Mouse (Mus musculus) left cerebral cortex, postnatal 4 days (tissue): ENCODE measurements around the gene 4933414I15Rik. TPM values are rescaled to one million over a fixed set of nuclear protein-coding genes. Genes with fewer than 3 reads are reported as not detected.

Experiments used
- DNase-seq: peaks from one replicate; pipeline ENCODE4 v3.0.0-alpha.2; 2022
- intact Hi-C: fragments of 180-260 bp; cut with DNase I; formaldehyde crosslinking; loops from one replicate; pipeline ENCODE4 v1.15.1; 2025
- total RNA-seq, 2 experiments: library from RNA; stranded (reverse); gene quantifications; 2 replicates each; pipeline ENCODE4 v1.2.3; 2021

4933414I15Rik gene
- total RNA-seq, result not detected

GRCm38 (mm10) chr11:50943506-50943905 is at the start of gene 4933414I15Rik:
TSS of gene 4933414I15Rik (minus strand) at chr11:50943765.
- intact Hi-C loops, result loop anchor here (5.0 kb wide), 3 partner anchors 89 to 319 kb away; partner anchors contain the start of genes BC049762 and Clk4
- DNase-seq, result no peak

- no peak for DNase-seq
- intact Hi-C loops, result no loop called here
These were observed 38.1 kb upstream of the 4933414I15Rik start, which contains the start of gene Olfr1377 for GRCm38 (mm10) chr11:50981667-50982066. TSS of gene Olfr1377 (plus strand) at chr11:50981967.

- no peak for DNase-seq
- intact Hi-C loops, result no loop called here
These were observed 33.7 kb upstream of the 4933414I15Rik start for GRCm38 (mm10) chr11:50977216-50977615.

- DNase-seq, result no peak
- intact Hi-C loops, result no loop called here
These were observed 22.7 kb upstream of the 4933414I15Rik start, which contains the start of gene Olfr1378 for GRCm38 (mm10) chr11:50966230-50966629. TSS of gene Olfr1378 (plus strand) at chr11:50966530.

- intact Hi-C loops, result no loop called here
- no peak for DNase-seq
These were observed 21.3 kb upstream of the 4933414I15Rik start for GRCm38 (mm10) chr11:50964886-50965285.

GRCm38 (mm10) chr11:50953665-50954064 is 10.1 kb upstream of the 4933414I15Rik start, which contains the start of gene Prop1:
TSS of gene Prop1 (minus strand) at chr11:50953765.
- intact Hi-C loops, result no loop called here
- no peak for DNase-seq

GRCm38 (mm10) chr11:50952290-50952689 is 8.7 kb upstream of the 4933414I15Rik start:
- intact Hi-C loops, result no loop called here
- DNase-seq, result no peak

- intact Hi-C loops, result loop anchor here (5.0 kb wide), 3 partner anchors 90 to 320 kb away; partner anchors contain the start of genes BC049762 and Clk4
These were observed 1.2 kb downstream of the 4933414I15Rik start for GRCm38 (mm10) chr11:50942386-50942785.

GRCm38 (mm10) chr11:50939621-50940366 is 3.8 kb downstream of the 4933414I15Rik start:
- DNase-seq, result peak; percentile 20
- intact Hi-C loops, result loop anchor here (5.0 kb wide), 3 partner anchors 93 to 323 kb away; partner anchors contain the start of genes BC049762 and Clk4

More at GRCm38 (mm10) chr11:50942386-50942785, 1.2 kb downstream of the 4933414I15Rik start:
- no peak for DNase-seq

GRCm38 (mm10) chr11:50938435-50938834 is 5.1 kb downstream of the 4933414I15Rik start:
- intact Hi-C loops, result no loop called here
- no peak for DNase-seq

- DNase-seq, result no peak
- intact Hi-C loops, result no loop called here
These were observed 11.5 kb downstream of the 4933414I15Rik start for GRCm38 (mm10) chr11:50932040-50932439.

- DNase-seq, result peak; percentile 92
- intact Hi-C loops, result no loop called here
These were observed 12.1 kb downstream of the 4933414I15Rik start, which contains the start of gene Zfp354b for GRCm38 (mm10) chr11:50931451-50931866. TSS of gene Zfp354b (minus strand) at chr11:50931633.

- no peak for DNase-seq
- intact Hi-C loops, result no loop called here
These were observed 12.5 kb downstream of the 4933414I15Rik start for GRCm38 (mm10) chr11:50931021-50931420.

- intact Hi-C loops, result no loop called here
- DNase-seq, result no peak
These were observed 13.0 kb downstream of the 4933414I15Rik start for GRCm38 (mm10) chr11:50930469-50931014.

GRCm38 (mm10) chr11:50915671-50916320 is 27.8 kb downstream of the 4933414I15Rik start, which contains the start of gene Zfp2:
TSS of gene Zfp2 (minus strand) at chr11:50916165.
- DNase-seq, result peak; percentile 95
- intact Hi-C loops, result no loop called here

GRCm38 (mm10) chr11:50914461-50914860 is 29.1 kb downstream of the 4933414I15Rik start:
- intact Hi-C loops, result no loop called here
- no peak for DNase-seq

GRCm38 (mm10) chr11:50913301-50913700 is 30.3 kb downstream of the 4933414I15Rik start:
- intact Hi-C loops, result no loop called here
- DNase-seq, result no peak

GRCm38 (mm10) chr11:50908136-50908535 is 35.4 kb downstream of the 4933414I15Rik start:
- no peak for DNase-seq

GRCm38 (mm10) chr11:50897359-50897758 is 46.2 kb downstream of the 4933414I15Rik start:
- DNase-seq, result no peak
- intact Hi-C loops, result no loop called here

More at GRCm38 (mm10) chr11:50908136-50908535, 35.4 kb downstream of the 4933414I15Rik start:
- intact Hi-C loops, result no loop called here

GRCm38 (mm10) chr11:50892441-50892840 is 51.1 kb downstream of the 4933414I15Rik start:
- no peak for DNase-seq
- intact Hi-C loops, result no loop called here
